Mouse (Mus musculus) forebrain, embryonic 16.5 days (tissue): Measurements from ENCODE around the gene Col18a1. TPM values are rescaled to one million over a fixed set of nuclear protein-coding genes. Genes with fewer than 3 reads are reported as not detected.
"Not testable (repeated sequence)": the region's sequence is repeated elsewhere in the genome, so short reads cannot be mapped to it uniquely, and the experiment has no call there.

Source experiments
- ATAC-seq: fragments of 200-750 bp; cut with Nextera tagmentation; 2 replicates; pipeline ENCODE4 v1.8.0; 2017; ENCODE audit warnings: mild to moderate bottlenecking, moderate library complexity
- H3K27ac ChIP-seq: fragments of 300-500 bp; sonication (generic); 2 replicates; pipeline ENCODE4 v1.5.1; 2014; ENCODE audit warnings: low read length, control low read depth
- H3K27me3 ChIP-seq: fragments of 300-500 bp; sonication (generic); replicated peaks from 2 replicates; pipeline ENCODE4 v1.6.1; 2014; ENCODE audit warnings: low read length; ENCODE audit not compliant: control insufficient read depth, insufficient read depth
- H3K36me3 ChIP-seq: fragments of 300-500 bp; sonication (generic); 2 replicates; pipeline ENCODE4 v1.6.1; 2014; ENCODE audit not compliant: control insufficient read depth, insufficient read depth
- H3K4me1 ChIP-seq: fragments of 300-500 bp; sonication (generic); replicated peaks from 2 replicates; pipeline ENCODE4 v1.6.1; 2014; ENCODE audit warnings: low read length; ENCODE audit not compliant: control insufficient read depth, insufficient read depth
- H3K4me2 ChIP-seq: fragments of 300-500 bp; sonication (generic); 2 replicates; pipeline ENCODE4 v1.6.1; 2014; ENCODE audit warnings: mild to moderate bottlenecking, low read length, control low read depth
- H3K4me3 ChIP-seq: fragments of 300-500 bp; sonication (generic); replicated peaks from 2 replicates; pipeline ENCODE4 v1.5.1; 2014; ENCODE audit warnings: mild to moderate bottlenecking, low read length, control low read depth
- H3K9ac ChIP-seq: fragments of 300-500 bp; sonication (generic); replicated peaks from 2 replicates; pipeline ENCODE4 v1.6.1; 2014; ENCODE audit warnings: low read depth, low read length, control low read depth
- H3K9me3 ChIP-seq: fragments of 300-500 bp; sonication (generic); 2 replicates; pipeline ENCODE4 v1.6.1; 2016; ENCODE audit warnings: low read length; ENCODE audit not compliant: control insufficient read depth
- WGBS: fragments of 180-500 bp; shearing (Covaris S2); extraction: QIAGEN DNeasy Blood & Tissue Kit; methylation state at CpG from one replicate; pipeline ENCODE4 v1.1.7; 2014; 5-methylcytosine and 5-hydroxymethylcytosine counted together
- polyA plus RNA-seq: library from polyadenylated mRNA; unstranded; fragments of >200 nt; fragmentation: Nextera tagmentation; extraction: Ambion mirVana; gene quantifications from 2 replicates; pipeline ENCODE4 v1.2.1, GENCODE M21; 2015

The Col18a1 gene
- polyA plus RNA-seq, 1 experiment from 2014 or later, result 21.7 TPM

DNA sequence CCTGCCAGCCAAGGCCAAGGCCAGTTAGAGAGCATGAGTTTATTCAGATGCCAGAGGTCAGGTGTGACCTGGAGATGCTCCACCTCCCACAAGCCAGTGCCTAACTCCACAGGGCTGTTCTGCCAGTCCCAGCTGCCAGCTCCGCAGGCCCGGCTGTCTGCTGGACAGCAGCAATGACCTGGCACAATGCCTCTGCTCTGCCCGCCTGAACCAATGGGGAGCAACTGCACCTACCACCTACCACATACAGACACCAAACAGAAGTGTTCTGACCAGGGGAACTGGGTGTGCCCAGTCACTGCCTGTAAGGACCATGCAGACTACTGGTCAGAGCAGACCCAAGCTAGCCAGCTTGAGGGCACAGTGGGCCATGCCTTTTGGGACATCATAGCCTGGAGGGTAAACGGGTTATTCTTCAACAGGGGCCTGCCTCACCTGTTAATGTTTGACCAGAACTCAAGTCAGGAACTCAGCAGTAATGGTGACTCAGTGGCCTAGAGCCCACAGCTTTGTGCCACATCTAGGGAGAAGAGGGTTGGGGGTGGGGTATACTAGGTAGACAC, 19.4 kb downstream of the Col18a1 start:
- no peaks in the 10 kb centered on the region for H3K27me3 ChIP-seq
- no peak overlapping the region for H3K4me2 ChIP-seq
- no peaks in the 10 kb centered on the region for H3K36me3 ChIP-seq
- no peak overlapping the region for H3K9ac ChIP-seq
- no peak overlapping the region for H3K27ac ChIP-seq
- no peak for ATAC-seq
- WGBS, result 56% methylated on average over 4 of the region's 4 CpGs
- no peaks in the 10 kb centered on the region for H3K9me3 ChIP-seq
- no peak overlapping the region for H3K4me3 ChIP-seq
- H3K4me1 ChIP-seq, result peaks cover 16% of the 10 kb centered on the region

DNA sequence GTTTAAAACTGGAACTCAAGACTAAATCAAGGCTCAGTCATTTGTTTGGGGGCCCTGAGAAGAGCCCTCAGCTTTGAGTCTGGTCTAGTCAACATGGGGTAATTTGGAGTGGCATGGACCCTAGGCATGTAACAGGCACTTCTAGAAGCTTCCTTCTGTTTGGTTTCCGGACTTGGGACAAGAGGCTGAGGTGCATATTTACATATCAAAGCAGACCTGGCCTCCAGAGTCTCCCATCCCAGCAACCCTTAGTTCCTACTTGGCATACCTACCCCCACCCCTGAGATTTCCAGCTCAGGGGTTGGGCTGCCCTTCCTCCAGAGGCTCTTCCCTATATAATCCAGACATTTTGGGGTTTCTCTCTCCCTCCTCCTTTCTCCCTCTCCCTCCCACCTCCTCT, 20.4 kb downstream of the Col18a1 start:
- 6% methylated on average over 1 of the region's 1 CpGs for WGBS
- ATAC-seq, result no peak

DNA sequence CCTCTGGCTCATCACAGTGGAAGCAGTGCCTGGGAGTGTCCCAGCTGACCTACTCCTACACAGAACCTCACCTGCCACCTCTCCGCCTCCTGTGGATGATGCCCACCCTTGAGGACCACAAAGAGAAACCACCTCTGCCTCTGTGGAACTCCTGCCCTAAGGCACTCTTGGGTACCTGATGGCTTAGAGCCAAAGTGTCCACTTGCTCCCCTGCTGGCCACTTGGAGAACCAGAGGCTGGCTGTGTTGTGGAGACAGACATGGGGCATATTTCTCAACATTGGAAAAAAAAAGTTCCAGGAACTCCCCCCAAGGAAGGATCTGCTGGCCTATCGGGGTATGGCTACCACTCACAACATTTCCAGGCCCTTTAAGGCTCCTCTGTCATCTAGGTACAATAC, 22.0 kb downstream of the Col18a1 start:
- H3K4me3 ChIP-seq, result no peak overlapping the region
- H3K4me1 ChIP-seq, result no peaks in the 10 kb centered on the region
- ATAC-seq, result no peak
- WGBS, result 91% methylated on average over 2 of the region's 2 CpGs
- no peak overlapping the region for H3K4me2 ChIP-seq
- H3K9ac ChIP-seq, result no peak overlapping the region
- H3K27me3 ChIP-seq, result no peaks in the 10 kb centered on the region
- H3K36me3 ChIP-seq, result no peaks in the 10 kb centered on the region
- no peak overlapping the region for H3K27ac ChIP-seq
- no peaks in the 10 kb centered on the region for H3K9me3 ChIP-seq

More for the DNA sequence above, 20.4 kb downstream of the Col18a1 start:
- no peak overlapping the region for H3K4me3 ChIP-seq
- no peaks in the 10 kb centered on the region for H3K27me3 ChIP-seq
- no peaks in the 10 kb centered on the region for H3K9me3 ChIP-seq
- peaks cover 6% of the 10 kb centered on the region for H3K4me1 ChIP-seq
- no peak overlapping the region for H3K4me2 ChIP-seq
- no peaks in the 10 kb centered on the region for H3K36me3 ChIP-seq
- H3K9ac ChIP-seq, result no peak overlapping the region
- no peak overlapping the region for H3K27ac ChIP-seq

GRCm38 (mm10) chr10:77142328-77142727, 24.0 kb downstream of the Col18a1 start:
- ATAC-seq, result no peak
- 79% methylated on average over 2 of the region's 2 CpGs for WGBS

DNA sequence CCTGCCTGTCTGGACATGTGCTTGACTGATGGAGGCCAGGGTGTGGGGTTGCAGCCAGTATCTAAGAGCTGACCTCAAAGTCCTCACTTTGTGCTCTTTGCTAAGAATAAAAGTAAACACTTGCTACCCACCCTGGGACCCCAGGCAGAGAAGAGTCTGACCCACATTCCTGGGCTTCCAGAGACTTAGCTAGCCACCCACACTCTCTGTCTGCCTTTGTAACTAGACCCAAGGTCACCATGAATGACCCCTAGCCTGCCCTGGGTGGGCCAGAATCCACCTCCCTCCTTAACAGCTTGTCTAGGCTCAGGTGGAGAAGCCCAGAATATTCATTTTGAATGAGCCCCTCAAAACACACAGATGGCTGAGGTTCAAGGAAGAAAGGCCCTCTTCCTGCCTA, 28.0 kb downstream of the Col18a1 start:
- H3K36me3 ChIP-seq, result no peaks in the 10 kb centered on the region
- no peak overlapping the region for H3K27ac ChIP-seq
- no peak overlapping the region for H3K4me3 ChIP-seq
- no peaks in the 10 kb centered on the region for H3K27me3 ChIP-seq
- no peak overlapping the region for H3K4me2 ChIP-seq
- ATAC-seq, result no peak
- H3K9ac ChIP-seq, result no peak overlapping the region
- no peaks in the 10 kb centered on the region for H3K9me3 ChIP-seq
- no peaks in the 10 kb centered on the region for H3K4me1 ChIP-seq

More at GRCm38 (mm10) chr10:77142328-77142727, 24.0 kb downstream of the Col18a1 start:
- Histone ChIP-seq H3K9ac (no peak overlapping the region), H3K4me1 (no peaks in the 10 kb centered on the region), H3K9me3 (no peaks in the 10 kb centered on the region), H3K4me2 (no peak overlapping the region), H3K27me3 (no peaks in the 10 kb centered on the region), H3K4me3 (no peak overlapping the region), H3K36me3 (no peaks in the 10 kb centered on the region), H3K27ac (no peak overlapping the region)

DNA sequence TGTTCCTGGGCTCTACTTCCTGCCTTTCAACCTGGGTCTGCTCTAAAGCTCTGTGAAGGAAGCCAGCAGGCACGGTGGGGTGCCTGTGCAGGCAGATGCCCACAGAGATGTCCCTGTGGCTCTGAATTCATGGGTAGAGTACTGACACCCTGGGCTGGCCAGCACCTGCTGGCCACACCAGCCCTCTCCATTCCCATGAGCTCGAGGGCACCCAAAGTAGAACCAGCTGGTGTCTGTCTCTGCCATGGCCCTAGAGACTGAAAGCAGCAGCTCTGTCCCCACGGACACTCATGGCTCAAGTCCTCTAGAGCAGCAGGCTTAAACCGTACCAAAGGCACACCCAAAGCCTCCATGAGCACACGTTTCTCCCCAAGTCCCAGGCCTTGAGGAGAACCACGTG, 30.1 kb downstream of the Col18a1 start:
- ATAC-seq, result no peak
- Histone ChIP-seq H3K27ac (no peak overlapping the region), H3K4me1 (peaks cover 2% of the 10 kb centered on the region; the same call in 1 of the 2 replicates), H3K4me2 (no peak overlapping the region), H3K9me3 (no peaks in the 10 kb centered on the region), H3K36me3 (no peaks in the 10 kb centered on the region), H3K9ac (no peak overlapping the region), H3K27me3 (no peaks in the 10 kb centered on the region), H3K4me3 (no peak overlapping the region)
- 91% methylated on average over 6 of the region's 6 CpGs for WGBS

DNA sequence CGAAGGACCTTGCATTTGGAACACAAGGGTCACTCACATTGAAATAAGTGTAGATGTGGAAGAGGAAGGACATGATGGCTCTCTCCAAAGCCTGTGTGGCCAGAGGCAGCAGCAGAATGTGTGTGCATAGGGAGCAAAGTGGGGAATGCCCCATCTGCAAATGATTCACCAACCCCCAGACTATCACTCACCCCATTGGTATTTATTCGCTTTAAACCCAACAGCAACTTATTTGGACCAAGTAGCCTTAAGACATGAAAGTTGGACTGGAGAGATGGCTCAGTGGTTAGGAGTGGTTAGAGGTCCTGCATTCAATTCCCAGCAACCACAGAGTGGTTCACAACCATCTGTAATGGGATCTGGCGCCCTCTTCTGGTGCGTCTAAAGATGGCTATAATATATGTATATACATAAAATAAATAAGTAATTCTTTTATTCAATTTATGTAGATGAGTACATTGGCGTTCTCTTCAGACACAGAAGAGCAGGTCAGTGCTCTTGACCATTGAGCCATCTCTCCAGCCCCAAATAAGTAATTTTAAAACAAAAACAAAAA, 31.0 kb downstream of the Col18a1 start:
- Histone ChIP-seq H3K9ac (no peak overlapping the region), H3K4me2 (no peak overlapping the region), H3K4me1 (peaks cover 8% of the 10 kb centered on the region), H3K36me3 (no peaks in the 10 kb centered on the region), H3K27ac (no peak overlapping the region), H3K27me3 (no peaks in the 10 kb centered on the region), H3K4me3 (no peak overlapping the region), H3K9me3 (no peaks in the 10 kb centered on the region)
- WGBS, result 96% methylated on average over 5 of the region's 5 CpGs
- ATAC-seq, result no peak

DNA sequence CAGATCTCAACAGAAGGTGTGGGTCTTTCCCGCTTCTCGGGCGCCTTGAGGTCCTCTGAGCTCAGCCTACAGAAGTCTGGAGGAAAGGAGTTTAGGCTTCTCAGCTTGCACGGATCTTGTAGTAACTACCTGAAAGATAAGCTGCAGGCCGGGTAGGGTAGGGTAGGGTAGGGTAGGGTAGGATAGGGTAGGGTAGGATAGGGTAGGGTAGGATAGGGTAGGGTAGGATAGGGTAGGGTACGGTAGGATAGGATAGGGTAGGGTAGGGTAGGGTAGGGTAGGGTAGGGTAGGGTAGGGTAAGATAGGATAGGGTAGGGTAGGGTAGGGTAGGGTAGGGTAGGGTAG, 31.6 kb downstream of the Col18a1 start:
- H3K4me2 ChIP-seq, H3K9ac ChIP-seq, H3K9me3 ChIP-seq, ATAC-seq, H3K36me3 ChIP-seq, H3K27ac ChIP-seq, H3K27me3 ChIP-seq, H3K4me3 ChIP-seq: not testable (repeated sequence)
- 70% methylated on average over 6 of the region's 6 CpGs for WGBS
- H3K4me1 ChIP-seq, result peaks cover 11% of the 10 kb centered on the region

DNA sequence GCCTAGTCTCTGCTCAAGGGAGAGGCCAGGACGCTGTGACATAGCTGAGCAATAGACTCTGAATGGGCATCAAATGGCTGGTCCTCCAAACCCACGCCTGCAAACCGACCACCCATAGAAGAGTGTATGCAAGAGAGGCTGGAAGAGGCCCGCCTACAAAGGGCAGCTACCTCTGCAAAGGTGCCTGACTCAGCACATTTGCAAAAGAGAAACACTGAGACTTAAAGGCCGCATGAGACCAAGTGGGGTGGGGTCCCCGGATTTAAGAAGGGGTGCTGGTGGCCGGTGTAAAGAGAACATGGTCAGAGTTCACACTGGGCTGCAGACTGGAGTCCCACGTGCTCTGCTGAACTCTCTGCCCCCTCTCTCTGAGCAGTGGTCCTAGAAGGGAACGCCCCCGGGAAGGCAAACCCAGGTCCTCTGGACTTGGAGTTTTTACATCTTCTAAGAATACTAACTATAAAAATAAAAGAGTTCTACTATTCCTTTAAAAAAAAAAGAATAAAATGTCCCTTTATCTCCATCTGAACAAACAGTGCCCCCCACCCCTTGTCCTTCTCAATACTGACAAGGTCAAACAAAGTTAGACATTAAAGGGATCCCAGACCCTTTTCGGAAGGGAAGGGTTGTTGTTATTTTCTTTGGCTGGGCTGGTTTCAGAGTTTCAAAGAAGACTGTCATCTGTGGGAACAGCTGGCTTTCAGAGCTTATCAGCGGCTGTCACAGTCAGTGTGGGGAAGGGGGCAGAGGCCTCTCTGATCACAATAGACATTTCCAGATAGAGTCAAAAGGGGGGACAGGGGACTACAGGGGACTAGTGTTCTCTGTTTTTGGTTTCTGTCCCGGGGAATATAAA, 32.2 kb downstream of the Col18a1 start:
- no peak overlapping the region for H3K4me3 ChIP-seq
- no peak overlapping the region for H3K9ac ChIP-seq
- no peak overlapping the region for H3K4me2 ChIP-seq
- WGBS, result 56% methylated on average over 13 of the region's 13 CpGs
- H3K4me1 ChIP-seq, result peaks cover 11% of the 10 kb centered on the region
- no peak for ATAC-seq
- no peak overlapping the region for H3K27ac ChIP-seq
- H3K36me3 ChIP-seq, result no peaks in the 10 kb centered on the region
- no peaks in the 10 kb centered on the region for H3K27me3 ChIP-seq
- H3K9me3 ChIP-seq, result no peaks in the 10 kb centered on the region
